Mouse (Mus musculus) kidney, embryonic 14.5 days (tissue): ENCODE results near the gene Kctd15. TPM values are rescaled to one million over a fixed set of nuclear protein-coding genes. Genes with fewer than 3 reads are reported as not detected.

Source experiments
- ATAC-seq: fragments of 200-750 bp; cut with Nextera tagmentation; 2 replicates; pipeline ENCODE4 v1.8.0; 2017; ENCODE audit warnings: moderate number of reproducible peaks, mild to moderate bottlenecking, moderate TSS enrichment, moderate library complexity; ENCODE audit not compliant: low FRiP score, low TSS enrichment
- H3K27ac ChIP-seq: fragments of 300-500 bp; sonication (generic); 2 replicates; pipeline ENCODE4 v1.5.1; 2014; ENCODE audit warnings: low read depth, mild to moderate bottlenecking, low read length, moderate library complexity, mixed read lengths
- H3K27me3 ChIP-seq: fragments of 300-500 bp; sonication (generic); 2 replicates; pipeline ENCODE4 v1.6.1; 2014; ENCODE audit warnings: mild to moderate bottlenecking, low read length; ENCODE audit not compliant: control insufficient read depth, insufficient read depth
- H3K36me3 ChIP-seq: fragments of 300-500 bp; sonication (generic); 2 replicates; pipeline ENCODE4 v1.6.1; 2014; ENCODE audit warnings: low read length, mixed read lengths; ENCODE audit not compliant: control insufficient read depth, insufficient read depth
- H3K4me1 ChIP-seq: fragments of 300-500 bp; sonication (generic); 2 replicates; pipeline ENCODE4 v1.6.1; 2014; ENCODE audit warnings: low read length, mixed read lengths; ENCODE audit not compliant: control insufficient read depth, insufficient read depth
- H3K4me2 ChIP-seq: fragments of 300-500 bp; sonication (generic); replicated peaks from 2 replicates; pipeline ENCODE4 v1.6.1; 2014; ENCODE audit warnings: low read depth, mild to moderate bottlenecking, low read length
- H3K4me3 ChIP-seq: fragments of 300-500 bp; sonication (generic); 2 replicates; pipeline ENCODE4 v1.5.1; 2014; ENCODE audit warnings: mild to moderate bottlenecking, low read length
- H3K9ac ChIP-seq: fragments of 300-500 bp; sonication (generic); 2 replicates; pipeline ENCODE4 v1.6.1; 2014; ENCODE audit warnings: low read depth, mild to moderate bottlenecking, low read length, moderate library complexity
- H3K9me3 ChIP-seq: fragments of 300-500 bp; sonication (generic); 2 replicates; pipeline ENCODE4 v1.6.1; 2016; ENCODE audit warnings: low read length; ENCODE audit not compliant: control insufficient read depth
- WGBS: fragments of 180-500 bp; shearing (Covaris S2); extraction: QIAGEN DNeasy Blood & Tissue Kit; methylation state at CpG from one replicate; pipeline ENCODE4 v1.1.7; 2014; 5-methylcytosine and 5-hydroxymethylcytosine counted together
- polyA plus RNA-seq: library from polyadenylated mRNA; unstranded; fragments of >200 nt; fragmentation: Nextera tagmentation; extraction: Ambion mirVana; gene quantifications from 2 replicates; pipeline ENCODE4 v1.2.1, GENCODE M21; 2014

Gene Kctd15
- polyA plus RNA-seq, 1 experiment from 2014 or later = 15.7 TPM

DNA sequence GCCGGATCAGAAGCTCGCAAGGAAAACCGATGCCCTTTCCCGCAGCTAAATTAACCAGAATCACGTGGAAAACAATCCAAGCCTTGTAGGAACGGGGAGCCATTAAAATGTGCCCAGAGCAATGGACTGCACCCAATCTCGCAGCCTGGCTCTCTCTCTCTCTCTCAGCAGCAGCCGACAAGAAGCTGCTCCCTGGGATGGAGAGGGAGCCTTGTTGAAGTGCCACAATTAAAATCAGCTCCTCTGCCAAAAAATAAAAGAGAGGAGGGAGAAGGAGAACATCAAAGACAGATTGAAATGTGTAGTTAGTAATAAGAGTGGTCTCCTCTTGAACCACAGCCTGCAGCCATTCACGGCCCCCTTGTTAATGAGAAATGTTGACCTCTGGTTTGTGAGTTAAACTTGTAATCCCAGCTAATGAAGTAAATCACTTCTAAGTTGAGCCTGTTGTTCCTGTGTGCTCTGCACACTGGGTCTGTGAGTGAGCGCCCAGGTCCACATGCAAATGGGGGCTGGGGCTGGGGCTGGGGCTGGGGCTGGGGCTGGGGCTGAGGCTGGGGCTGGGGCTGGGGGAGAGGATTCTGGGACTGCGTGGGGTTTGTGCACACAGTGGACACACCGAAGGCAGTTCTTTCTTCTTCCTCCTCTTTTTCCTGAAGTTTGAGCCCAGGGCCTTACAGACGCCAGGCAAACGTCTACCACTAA, 59.8 kb downstream of the Kctd15 start:
- Histone ChIP-seq H3K4me1 (peaks cover 35% of the 10 kb centered on the region), H3K36me3 (no peaks in the 10 kb centered on the region), H3K4me3 (no peak overlapping the region), H3K27ac (peak overlapping the region; percentile 81), H3K9me3 (no peaks in the 10 kb centered on the region), H3K4me2 (no peak overlapping the region), H3K27me3 (no peaks in the 10 kb centered on the region), H3K9ac (0 out of 2 replicates have a peak overlapping the region, but pooled peaks have one; percentile 18)
- 0 out of 2 replicates have a peak, but pooled peaks have one; percentile 54 for ATAC-seq
- 21% methylated on average over 14 of the region's 14 CpGs for WGBS

DNA sequence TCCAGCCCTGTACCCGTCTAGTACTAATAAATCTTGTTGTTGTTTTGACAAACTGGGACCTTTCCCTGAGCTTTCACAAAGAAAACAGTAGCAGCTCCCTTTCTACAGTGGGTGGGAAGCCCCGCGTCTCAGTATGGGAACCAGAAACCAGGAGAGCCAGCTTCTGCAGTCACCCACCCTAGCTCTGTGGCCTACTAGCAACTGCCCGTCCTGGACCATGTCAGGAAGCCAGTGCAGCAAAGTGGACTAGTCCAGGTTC, 61.3 kb downstream of the Kctd15 start:
- peaks cover 35% of the 10 kb centered on the region for H3K4me1 ChIP-seq
- H3K4me3 ChIP-seq = no peak overlapping the region
- H3K9ac ChIP-seq = no peak overlapping the region
- H3K9me3 ChIP-seq = no peaks in the 10 kb centered on the region
- no peak overlapping the region for H3K4me2 ChIP-seq
- H3K27me3 ChIP-seq = no peaks in the 10 kb centered on the region
- H3K36me3 ChIP-seq = no peaks in the 10 kb centered on the region
- no peak; the same call in 1 of the 2 replicates for ATAC-seq
- peak overlapping the region; percentile 70 for H3K27ac ChIP-seq
- 17% methylated on average over 4 of the region's 4 CpGs for WGBS

DNA sequence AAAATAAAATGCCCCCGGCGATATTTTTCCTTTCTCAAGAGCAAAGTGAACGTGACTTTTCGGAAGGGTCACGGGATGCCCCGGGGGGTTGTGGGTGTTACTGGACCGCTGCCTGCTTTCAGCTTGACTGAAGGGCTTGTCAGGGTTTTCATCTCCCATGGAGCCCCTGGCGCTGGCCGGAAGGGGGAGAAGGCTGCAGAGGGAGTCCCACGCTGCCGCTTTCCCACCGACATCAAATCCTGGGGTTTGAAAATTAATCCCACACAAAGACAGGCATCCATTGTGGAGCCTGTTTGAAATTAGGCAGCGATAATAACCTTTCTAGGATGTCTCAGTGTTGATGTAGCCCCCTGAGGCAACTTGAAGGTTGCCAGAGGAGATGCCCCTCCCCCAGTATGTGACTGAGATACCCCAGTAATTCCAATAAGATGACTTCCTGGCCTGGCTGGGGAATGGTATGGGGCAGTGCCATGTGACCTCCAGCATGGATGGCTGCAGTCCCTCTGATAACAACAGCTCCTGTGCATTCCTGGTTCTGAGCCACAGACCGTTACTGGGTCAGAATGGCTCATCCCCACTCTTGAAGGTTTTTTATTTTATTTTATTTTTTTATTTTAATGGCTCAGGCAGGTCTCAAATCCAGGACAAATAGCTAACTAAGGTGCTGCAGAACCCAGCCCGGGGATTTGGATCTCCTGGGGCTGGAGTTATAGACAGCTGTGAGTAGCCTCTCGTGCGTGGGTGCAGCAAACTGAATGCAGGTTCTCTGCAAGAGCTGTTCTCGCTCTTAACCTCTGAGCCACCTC, 61.8 kb downstream of the Kctd15 start:
- H3K27ac ChIP-seq = peak overlapping the region; percentile 70
- no peaks in the 10 kb centered on the region for H3K36me3 ChIP-seq
- peak; percentile 53 for ATAC-seq
- WGBS = 10% methylated on average over 18 of the region's 18 CpGs
- H3K4me3 ChIP-seq = peak overlapping the region; percentile 23; the same call in 1 of the 2 replicates
- peak overlapping the region; percentile 38 for H3K4me2 ChIP-seq
- peaks cover 32% of the 10 kb centered on the region for H3K4me1 ChIP-seq
- peak overlapping the region; percentile 13; the same call in 1 of the 2 replicates for H3K9ac ChIP-seq
- no peaks in the 10 kb centered on the region for H3K27me3 ChIP-seq
- no peaks in the 10 kb centered on the region for H3K9me3 ChIP-seq

DNA sequence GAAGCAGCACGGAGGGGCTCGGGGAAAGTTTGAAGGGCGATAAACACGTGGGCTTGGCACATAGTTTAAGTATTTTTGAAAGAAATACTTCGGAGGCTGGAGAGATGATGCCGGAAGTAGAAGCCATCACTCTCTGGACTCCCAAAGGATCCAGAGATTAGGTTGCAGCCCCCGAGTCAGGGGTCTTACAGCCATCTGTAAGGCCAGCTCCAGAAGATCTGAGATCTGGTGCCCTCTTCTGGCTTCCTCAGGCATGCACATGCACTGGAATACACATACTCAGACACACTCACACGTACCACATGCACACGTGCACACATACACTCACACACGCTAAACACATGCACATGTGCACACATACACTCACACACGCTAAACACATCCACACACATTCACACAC, 65.8 kb downstream of the Kctd15 start:
- Histone ChIP-seq H3K4me1 (peaks cover 12% of the 10 kb centered on the region), H3K27me3 (no peaks in the 10 kb centered on the region), H3K27ac (no peak overlapping the region), H3K4me2 (no peak overlapping the region), H3K4me3 (no peak overlapping the region), H3K36me3 (no peaks in the 10 kb centered on the region), H3K9me3 (peaks cover 16% of the 10 kb centered on the region; the same call in 1 of the 2 replicates), H3K9ac (no peak overlapping the region)
- WGBS = 93% methylated on average over 11 of the region's 11 CpGs
- ATAC-seq = no peak

Other genes with a start within 250 kb of the Kctd15 start
- 8.7 and 9.1 TPM in 2 replicates for gene Chst8, start 156.0 kb upstream of the Kctd15 start, polyA plus RNA-seq